ENCODE assay signal across 14 mouse cellular contexts in the genomic region with DNA sequence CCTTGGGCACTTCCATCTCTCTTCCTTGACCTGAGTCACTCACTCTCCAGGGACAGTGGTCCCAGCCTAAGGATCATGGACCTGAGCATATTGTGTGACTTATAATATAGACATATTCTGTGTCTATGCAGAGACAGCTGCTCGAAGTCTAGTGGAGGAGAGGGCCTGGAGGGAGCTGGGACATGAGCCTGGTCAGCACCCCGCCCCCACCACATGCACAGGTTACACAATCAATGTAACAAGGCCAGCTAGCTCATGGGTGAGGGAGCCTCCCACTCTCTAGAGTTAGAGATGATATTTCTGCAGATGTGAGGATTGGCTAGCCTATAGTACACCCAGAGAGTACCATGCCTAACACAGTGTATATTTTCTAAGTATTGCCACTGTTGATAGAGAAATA.
"Had no signal": no experiment of that assay in that cellular context is flagged by ENCODE, and none has a peak within 500 bp of the region (broad histone marks: within the 10 kb centered on the region; RNA-seq: fewer than 3 reads in every experiment).

No protein-coding gene starts in this region.

- H3K4me3 ChIP-seq: limb, embryonic 15.5 days; liver, embryonic 15.5 days; midbrain, embryonic 10.5 days; neural tube, embryonic 12.5 days had no signal

- H3K4me2 ChIP-seq: limb, embryonic 15.5 days; liver, embryonic 15.5 days; lung, embryonic 14.5 days; neural tube, embryonic 12.5 days had no signal

- H3K9me3 ChIP-seq: limb, embryonic 15.5 days; liver, embryonic 15.5 days; midbrain, embryonic 10.5 days; neural tube, embryonic 12.5 days had no signal

- H3K36me3 ChIP-seq: limb, embryonic 15.5 days; liver, embryonic 15.5 days; midbrain, embryonic 10.5 days; neural tube, embryonic 12.5 days had no signal

- H3K9ac ChIP-seq: limb, embryonic 15.5 days; liver, embryonic 15.5 days; lung, embryonic 14.5 days; neural tube, embryonic 12.5 days had no signal

- H3K4me1 ChIP-seq: limb, embryonic 15.5 days; liver, embryonic 15.5 days; midbrain, embryonic 10.5 days; neural tube, embryonic 12.5 days had no signal

- DNase-seq: kidney, adult 8-10 months; kidney, postnatal 25 days; layer of hippocampus, postnatal 36 days; lung, embryonic 14.5 days; lung, postnatal 10 days; lung, postnatal 4 days; midbrain, embryonic 14.5 days; thymus, adult 2 months; thymus, postnatal 36 days had no signal

- H3K27ac ChIP-seq: limb, embryonic 15.5 days; liver, embryonic 15.5 days; midbrain, embryonic 10.5 days; neural tube, embryonic 12.5 days; stomach, postnatal 0 days had no signal

- H3K27me3 ChIP-seq: limb, embryonic 15.5 days; liver, embryonic 15.5 days; neural tube, embryonic 12.5 days had no signal
